Mouse (Mus musculus): ENCODE data around the gene Eloa. TPM values are rescaled to one million over a fixed set of nuclear protein-coding genes. Genes with fewer than 3 reads are reported as not detected.

Eloa gene
- total RNA-seq, 2 experiments from 2014 or later: 50.3 to 60.4 TPM

- DNase-seq: no peak
- intact Hi-C loops (cut with DNase I): no loop called here
Observed at GRCm38 (mm10) chr4:136033231-136033630, 11.7 kb upstream of the Eloa start.

- intact Hi-C loops (cut with DNase I): no loop called here
- peak in 1 of 2 experiments; percentile 19 for DNase-seq
Observed at GRCm38 (mm10) chr4:136030968-136031909, 9.7 kb upstream of the Eloa start.

GRCm38 (mm10) chr4:136028689-136029088 lies 7.1 kb upstream of the Eloa start:
- DNase-seq: no peak
- intact Hi-C loops (cut with DNase I): loop anchor here (5.0 kb wide), 1 partner anchor 41 kb away; the partner anchor contains the start of gene Pithd1

- no peak for DNase-seq
- intact Hi-C loops (cut with DNase I): loop anchor here (5.0 kb wide), 1 partner anchor 41 kb away; the partner anchor contains the start of gene Pithd1
Observed at GRCm38 (mm10) chr4:136028132-136028564, 6.6 kb upstream of the Eloa start.

- intact Hi-C loops (cut with DNase I): loop anchor here (5.0 kb wide), 1 partner anchor 40 kb away; the partner anchor contains the start of gene Pithd1
- DNase-seq: no peak
Observed at GRCm38 (mm10) chr4:136027416-136028131, 6.0 kb upstream of the Eloa start.

- no peak for DNase-seq
- intact Hi-C loops (cut with DNase I): loop anchor here (5.0 kb wide), 1 partner anchor 38 kb away; the partner anchor contains the start of gene Pithd1
Observed at GRCm38 (mm10) chr4:136025350-136025749, 3.8 kb upstream of the Eloa start.

- intact Hi-C loops (cut with DNase I): no loop called here
- no peak for DNase-seq
Observed at GRCm38 (mm10) chr4:136022924-136023323, 1.4 kb upstream of the Eloa start.

- intact Hi-C loops (cut with DNase I): no loop called here
- DNase-seq: peak in 1 of 2 experiments; percentile 19
Observed at GRCm38 (mm10) chr4:136020743-136021548, 617 bp downstream of the Eloa start.

- no peak for DNase-seq
- intact Hi-C loops (cut with DNase I): no loop called here
Observed at GRCm38 (mm10) chr4:136016059-136016602, 5.4 kb downstream of the Eloa start.

GRCm38 (mm10) chr4:136010586-136010985 lies 11.0 kb downstream of the Eloa start:
- DNase-seq: no peak
- intact Hi-C loops (cut with DNase I): no loop called here

- intact Hi-C loops (cut with DNase I): no loop called here
Observed at GRCm38 (mm10) chr4:136008782-136009447, 12.6 kb downstream of the Eloa start.

GRCm38 (mm10) chr4:136006821-136007220 lies 14.7 kb downstream of the Eloa start:
- intact Hi-C loops (cut with DNase I): no loop called here
- DNase-seq: no peak

More at GRCm38 (mm10) chr4:136008782-136009447, 12.6 kb downstream of the Eloa start:
- no peak for DNase-seq

- no peak for DNase-seq
- intact Hi-C loops (cut with DNase I): no loop called here
Observed at GRCm38 (mm10) chr4:136004921-136005320, 16.6 kb downstream of the Eloa start.

GRCm38 (mm10) chr4:136004107-136004675 lies 17.4 kb downstream of the Eloa start:
- intact Hi-C loops (cut with DNase I): no loop called here
- DNase-seq: no peak

- intact Hi-C loops (cut with DNase I): no loop called here
- no peak for DNase-seq
Observed at GRCm38 (mm10) chr4:135995118-135995517, 26.4 kb downstream of the Eloa start.

GRCm38 (mm10) chr4:135993941-135994340 lies 27.6 kb downstream of the Eloa start:
- DNase-seq: no peak
- intact Hi-C loops (cut with DNase I): no loop called here

GRCm38 (mm10) chr4:135987714-135988113 lies 33.8 kb downstream of the Eloa start:
- intact Hi-C loops (cut with DNase I): loop anchor here (5.0 kb wide), 1 partner anchor 40 kb away; no protein-coding TSS in a partner anchor
- no peak for DNase-seq

- DNase-seq: peak; percentile 84 to 94
- intact Hi-C loops (cut with DNase I): loop anchor here (5.0 kb wide), 1 partner anchor 40 kb away; no protein-coding TSS in a partner anchor
Observed at GRCm38 (mm10) chr4:135986943-135987710, 34.4 kb downstream of the Eloa start, which contains the start of gene Pithd1. TSS of gene Pithd1 (minus strand) at chr4:135987264.

Measured in gastrocnemius, postnatal 36 days (tissue).